Mouse (Mus musculus): ENCODE results near the gene Mast4.

GRCm38 (mm10) chr13:102948966-102949365 is 385.3 kb downstream of the Mast4 start:
- TF ChIP-seq CTCF (IDR thresholded peaks at IDR 0.05; ENCODE audit: low read depth) (no peak), EP300 (IDR thresholded peaks at IDR 0.05; ENCODE audit: low read depth) (no peak)
